ENCODE assay signal across 25 mouse cellular contexts in genomic region chr1:170323001-170323400, GRCm38 (mm10). TPM values are rescaled to one million over a fixed set of nuclear protein-coding genes. Genes with fewer than 3 reads are reported as not detected.
DNase-seq lines count a peak whose midpoint lies in the region; ATAC-seq and TF ChIP-seq lines count a peak whose summit lies in the region.
"Had no signal": no experiment of that assay in that cellular context is flagged by ENCODE, and none has a peak within 500 bp of the region (broad histone marks: within the 10 kb centered on the region; RNA-seq: fewer than 3 reads in every experiment).

No protein-coding gene starts in this region.

- H3K4me3 ChIP-seq in lung, adult 2 months (replicated peaks; ENCODE audit: extremely low read depth, low read depth, low read length): no peak overlapping the region
- no peak overlapping the region for H3K4me3 ChIP-seq in lung, embryonic 16.5 days (ENCODE audit: low read length)
- H3K4me3 ChIP-seq in left cerebral cortex, adult 2 months: no peak overlapping the region
- H3K4me3 ChIP-seq in forebrain, embryonic 15.5 days: no peak overlapping the region
- H3K4me3 ChIP-seq: embryonic facial prominence, embryonic 12.5 days; gastrocnemius, adult 2 months; heart, embryonic 10.5 days; heart, embryonic 15.5 days; hindbrain, embryonic 13.5 days had no signal

- peak; percentile 45 for DNase-seq in lung, adult 2 months
- DNase-seq in lung, postnatal 25 days (ENCODE audit: low spot score): peak; percentile 75
- DNase-seq in left cerebral cortex, adult 2 months (ENCODE audit: extremely low spot score in 1 of 2, low spot score in 2 of 2): no peak
- DNase-seq in cerebellum, adult 9-10 months: no peak
- DNase-seq: adrenal gland, adult 2 months; adrenal gland, postnatal 25 days; cerebellum, adult 2 months; cerebellum, postnatal 14 days; embryo, embryonic 11 days; gastrocnemius, adult 2 months; gastrocnemius, postnatal 36 days; heart, adult 18-20 months; heart, postnatal 14 days had no signal

- no peak for TF ChIP-seq CTCF in lung, adult 2 months (IDR thresholded peaks at IDR 0.05; ENCODE audit: insufficient read depth, low read length)
- TF ChIP-seq CTCF in left cerebral cortex, adult 2 months (IDR thresholded peaks at IDR 0.05): no peak

- no peaks in the 10 kb centered on the region for H3K36me3 ChIP-seq in lung, embryonic 16.5 days (ENCODE audit: control insufficient read depth, insufficient read depth, low read length)
- H3K36me3 ChIP-seq in forebrain, embryonic 15.5 days: peaks cover 3% of the 10 kb centered on the region; the same call in 1 of the 2 replicates
- H3K36me3 ChIP-seq: embryonic facial prominence, embryonic 12.5 days; heart, embryonic 15.5 days had no signal

- no peaks in the 10 kb centered on the region for H3K27me3 ChIP-seq in lung, embryonic 16.5 days (ENCODE audit: control insufficient read depth, insufficient read depth, low read depth, low read length)
- no peaks in the 10 kb centered on the region for H3K27me3 ChIP-seq in forebrain, embryonic 15.5 days
- H3K27me3 ChIP-seq: embryonic facial prominence, embryonic 12.5 days; heart, embryonic 15.5 days; hindbrain, embryonic 13.5 days had no signal

- intact Hi-C loops in left cerebral cortex, adult 2 months (cut with DNase I): no loop called here

- WGBS in lung, adult 2 months: 75% methylated on average over 10 of the region's 10 CpGs
- 62% methylated on average over 10 of the region's 10 CpGs for WGBS in lung, embryonic 16.5 days
- WGBS in forebrain, embryonic 15.5 days: 90% methylated on average over 10 of the region's 10 CpGs

- H3K9ac ChIP-seq in lung, embryonic 16.5 days (ENCODE audit: low read length): no peak overlapping the region
- H3K9ac ChIP-seq in forebrain, embryonic 15.5 days (replicated peaks): no peak overlapping the region
- H3K9ac ChIP-seq: embryonic facial prominence, embryonic 12.5 days; heart, embryonic 15.5 days; hindbrain, embryonic 13.5 days had no signal

- H3K4me1 ChIP-seq in lung, adult 2 months (ENCODE audit: control insufficient read depth, insufficient read depth, low read length): no peaks in the 10 kb centered on the region; the same call in 1 of the 2 replicates
- H3K4me1 ChIP-seq in lung, embryonic 16.5 days (replicated peaks; ENCODE audit: control insufficient read depth, insufficient read depth, low read length): peaks cover 5% of the 10 kb centered on the region
- no peaks in the 10 kb centered on the region for H3K4me1 ChIP-seq in forebrain, embryonic 15.5 days
- H3K4me1 ChIP-seq: embryonic facial prominence, embryonic 12.5 days; heart, embryonic 10.5 days; heart, embryonic 15.5 days; hindbrain, embryonic 13.5 days had no signal

- no peak overlapping the region for H3K4me2 ChIP-seq in lung, embryonic 16.5 days (ENCODE audit: low read depth, low read length)
- H3K4me2 ChIP-seq in forebrain, embryonic 15.5 days (replicated peaks): no peak overlapping the region
- H3K4me2 ChIP-seq: embryonic facial prominence, embryonic 12.5 days; heart, embryonic 15.5 days; hindbrain, embryonic 13.5 days had no signal

- H3K9me3 ChIP-seq in lung, embryonic 16.5 days (ENCODE audit: control insufficient read depth, low read length): no peaks in the 10 kb centered on the region
- no peaks in the 10 kb centered on the region for H3K9me3 ChIP-seq in forebrain, embryonic 15.5 days
- H3K9me3 ChIP-seq: embryonic facial prominence, embryonic 12.5 days; heart, embryonic 10.5 days; heart, embryonic 15.5 days; hindbrain, embryonic 13.5 days had no signal

- peak; percentile 86 for ATAC-seq in lung, embryonic 16.5 days (ENCODE audit: low read depth)
- no peak for ATAC-seq in forebrain, embryonic 15.5 days (replicated peaks)
- ATAC-seq: forebrain, embryonic 16.5 days; hindbrain, postnatal 0 days had no signal

- no peak for TF ChIP-seq POLR2A in lung, adult 2 months (IDR thresholded peaks at IDR 0.05; ENCODE audit: borderline replicate concordance, extremely low read depth, low read depth, low read length)

- no peak overlapping the region for H3K27ac ChIP-seq in lung, embryonic 16.5 days (ENCODE audit: low read length)
- no peak overlapping the region for H3K27ac ChIP-seq in left cerebral cortex, adult 2 months
- H3K27ac ChIP-seq in forebrain, embryonic 15.5 days (replicated peaks): no peak overlapping the region
- H3K27ac ChIP-seq: embryonic facial prominence, embryonic 12.5 days; gastrocnemius, adult 2 months; heart, embryonic 10.5 days; heart, embryonic 15.5 days; hindbrain, embryonic 13.5 days; hindbrain, postnatal 0 days had no signal

RNA-seq across cellular contexts. Expression of gene Spata46, which starts 14.4 kb away (rescaled TPM):
- not detected in 2 replicates for polyA plus RNA-seq in lung, adult 2 months (2012; rRNA removed)
- polyA plus RNA-seq in lung, embryonic 16.5 days (2015; fragmentation: Nextera tagmentation; extraction: Ambion mirVana): 1.2 and 1.3 TPM in 2 replicates
- not detected for total RNA-seq in left cerebral cortex, adult 2 months (2021)
- polyA plus RNA-seq in forebrain, embryonic 15.5 days (2015; fragmentation: Nextera tagmentation; extraction: Ambion mirVana): 1.2 and 2.6 TPM in 2 replicates
- total RNA-seq: adrenal gland, adult 2 months; adrenal gland, postnatal 25 days; common myeloid progenitor, adult 5-6 weeks; ES-E14; gastrocnemius, adult 2 months; gastrocnemius, postnatal 36 days; heart, adult 18-20 months; heart, postnatal 14 days; hematopoietic stem cell, adult 5-6 weeks; hindbrain, postnatal 0 days had no signal
- polyA plus RNA-seq: adrenal gland, adult 2 months; cerebellum, adult 2 months had no signal

RNA-seq across cellular contexts. Expression of gene Gm7694, which starts 16.9 kb away (rescaled TPM):
- polyA plus RNA-seq in lung, adult 2 months (2012; rRNA removed): 7.6 and 7.8 TPM in 2 replicates
- polyA plus RNA-seq in lung, embryonic 16.5 days (2015; fragmentation: Nextera tagmentation; extraction: Ambion mirVana): 3.1 and 3.3 TPM in 2 replicates
- total RNA-seq in left cerebral cortex, adult 2 months (2021): 1 to 10 TPM; 2.5 to 3.6 TPM
- polyA plus RNA-seq in forebrain, embryonic 15.5 days (2015; fragmentation: Nextera tagmentation; extraction: Ambion mirVana): 3.5 and 3.8 TPM in 2 replicates

RNA-seq across cellular contexts. Expression of gene Sh2d1b1, which starts 45.9 kb away (rescaled TPM):
- polyA plus RNA-seq in lung, adult 2 months (2012; rRNA removed): 3.6 and 3.9 TPM in 2 replicates
- 1.3 and 1.4 TPM in 2 replicates for polyA plus RNA-seq in lung, embryonic 16.5 days (2015; fragmentation: Nextera tagmentation; extraction: Ambion mirVana)
- total RNA-seq in left cerebral cortex, adult 2 months (2021): not detected
- 0.09 TPM in 1 of 2 replicates, not detected in the other for polyA plus RNA-seq in forebrain, embryonic 15.5 days (2015; fragmentation: Nextera tagmentation; extraction: Ambion mirVana)
- total RNA-seq: gastrocnemius, adult 2 months; gastrocnemius, postnatal 36 days; hindbrain, postnatal 0 days had no signal
- polyA plus RNA-seq: forebrain, embryonic 11.5 days; forebrain, embryonic 16.5 days; hindbrain, embryonic 13.5 days; hindbrain, postnatal 0 days had no signal

Comparison
In these comparisons a context has a peak if more than half of its experiments do, and no peak if none do; other contexts are left out.
1. DNase-seq: peak in lung, adult 2 months (single experiment) and lung, postnatal 25 days (single experiment); none in left cerebral cortex, adult 2 months (0 of 2) and cerebellum, adult 9-10 months (single experiment).